Mouse (Mus musculus) T-cell, adult 2 months (primary cell): ENCODE data around the gene Tecr.
A peak's percentile ranks its signal among the peaks of the same experiment; 100 is the strongest.
"Not testable (repeated sequence)": the region's sequence is repeated elsewhere in the genome, so short reads cannot be mapped to it uniquely, and the experiment has no call there.

Experiments
- DNase-seq: peaks from one replicate; pipeline ENCODE4 v3.0.0; 2022; ENCODE audit warnings: low spot score

Gene Tecr

GRCm38 (mm10) chr8:83582226-83582625 is 25.5 kb downstream of the Tecr start:
- DNase-seq, result no peak

- DNase-seq, result no peak
Measured at GRCm38 (mm10) chr8:83580826-83581225, 26.9 kb downstream of the Tecr start.

GRCm38 (mm10) chr8:83579676-83580075 is 28.1 kb downstream of the Tecr start:
- DNase-seq, result no peak

- no peak for DNase-seq
Measured at GRCm38 (mm10) chr8:83578131-83579055, 29.4 kb downstream of the Tecr start.

- DNase-seq, result no peak
Measured at GRCm38 (mm10) chr8:83577384-83577791, 30.4 kb downstream of the Tecr start.

- no peak for DNase-seq
Measured at GRCm38 (mm10) chr8:83576921-83577320, 30.9 kb downstream of the Tecr start.

GRCm38 (mm10) chr8:83576516-83576895 is 31.3 kb downstream of the Tecr start:
- DNase-seq, result no peak

GRCm38 (mm10) chr8:83575561-83576515 is 31.9 kb downstream of the Tecr start:
- DNase-seq, result no peak

- no peak for DNase-seq
Measured at GRCm38 (mm10) chr8:83574631-83575315, 33.0 kb downstream of the Tecr start.

- peak; percentile 82 for DNase-seq
Measured at GRCm38 (mm10) chr8:83573140-83573875, 34.5 kb downstream of the Tecr start.

GRCm38 (mm10) chr8:83572246-83572812 is 35.4 kb downstream of the Tecr start:
- no peak for DNase-seq

GRCm38 (mm10) chr8:83571791-83572190 is 36.0 kb downstream of the Tecr start:
- DNase-seq, result no peak

- not testable (repeated sequence) for DNase-seq
Measured at GRCm38 (mm10) chr8:83571001-83571340, 36.8 kb downstream of the Tecr start.

- DNase-seq, result no peak
Measured at GRCm38 (mm10) chr8:83570272-83571000, 37.3 kb downstream of the Tecr start.

GRCm38 (mm10) chr8:83569165-83569564 is 38.6 kb downstream of the Tecr start:
- DNase-seq, result no peak

- no peak for DNase-seq
Measured at GRCm38 (mm10) chr8:83568755-83569154, 39.0 kb downstream of the Tecr start.

GRCm38 (mm10) chr8:83568128-83568527 is 39.6 kb downstream of the Tecr start:
- DNase-seq, result no peak

GRCm38 (mm10) chr8:83567668-83568067 is 40.1 kb downstream of the Tecr start:
- no peak for DNase-seq

- peak; percentile 93 for DNase-seq
Measured at GRCm38 (mm10) chr8:83566469-83567395, 41.0 kb downstream of the Tecr start, which contains the start of gene Ndufb7. TSS of gene Ndufb7 (plus strand) at chr8:83566671.
